Mouse (Mus musculus): Measurements from ENCODE around the gene Neo1.

DNA sequence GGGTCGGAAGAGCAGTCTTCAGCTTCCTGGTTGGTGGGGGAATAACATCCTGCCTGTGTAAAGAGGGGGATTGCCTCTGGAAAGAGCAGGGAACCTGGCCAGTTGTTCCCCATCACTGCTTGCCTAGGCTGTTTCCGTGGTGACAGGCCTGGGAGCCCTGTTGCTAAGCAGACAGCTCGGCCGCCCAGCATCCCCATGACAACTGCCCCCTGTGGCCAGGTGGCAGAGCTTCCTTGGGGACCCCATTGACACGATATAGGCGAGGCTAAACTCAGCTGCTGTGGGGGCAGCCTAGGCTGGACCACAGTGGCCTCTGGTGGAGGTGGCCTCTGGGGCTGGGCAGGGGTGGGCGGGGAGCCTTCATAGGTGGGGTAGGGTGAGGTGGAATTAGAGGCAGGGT lies 172.4 kb downstream of the Neo1 start:
- TF ChIP-seq CTCF (IDR thresholded peaks at IDR 0.05; ENCODE audit: control insufficient read depth, insufficient read depth, insufficient read length) (no peak), USF1 (IDR thresholded peaks at IDR 0.05; ENCODE audit: low read depth) (no peak), MAX (IDR thresholded peaks at IDR 0.05) (no peak)

Data from C2C12 (cell line).